Mouse (Mus musculus): Measurements from ENCODE around the gene Gpr143.

Gpr143 gene

DNA sequence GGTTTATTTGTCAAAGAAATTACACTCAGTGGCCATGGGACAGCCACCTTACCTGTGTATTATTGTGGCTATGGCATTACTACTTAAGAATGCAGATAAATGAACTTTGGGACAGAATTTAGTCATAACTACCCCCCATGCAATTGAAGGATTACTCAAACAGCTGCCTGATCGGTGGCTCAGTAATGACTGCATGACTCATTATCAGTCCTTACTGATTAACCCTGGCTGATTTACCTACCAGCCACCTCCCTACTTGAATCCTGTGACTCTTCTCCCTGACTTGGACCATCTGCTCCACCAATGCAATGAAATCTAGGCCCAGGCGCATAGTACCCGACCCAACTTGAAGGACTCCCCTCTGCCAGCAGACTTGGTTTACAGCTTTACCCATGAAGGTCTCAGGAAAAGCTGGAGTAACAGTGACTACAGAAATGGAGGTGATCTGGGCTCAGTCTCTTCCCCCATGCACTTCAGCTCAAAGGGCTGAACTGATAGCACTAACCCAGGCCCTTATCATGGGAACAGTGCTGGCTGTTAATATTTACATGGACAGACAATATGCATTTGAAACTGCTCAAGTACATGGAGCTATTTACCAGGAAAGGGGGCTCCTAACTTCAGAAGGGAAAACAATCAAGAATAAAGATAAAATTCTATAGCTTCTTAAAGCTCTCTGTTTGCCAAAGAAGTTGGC is 73.5 kb downstream of the Gpr143 start:
- no peak for DNase-seq (ENCODE audit: extremely low read depth, insufficient read length, low spot score)
